Mouse (Mus musculus): ENCODE measurements at regions not wholly inside any gene's neighbourhood (a gene's known extent, or its start where the extent isn't known, plus 50 kb on each side); places are given as distances from the start of the nearest gene placed in this dataset.

DNA sequence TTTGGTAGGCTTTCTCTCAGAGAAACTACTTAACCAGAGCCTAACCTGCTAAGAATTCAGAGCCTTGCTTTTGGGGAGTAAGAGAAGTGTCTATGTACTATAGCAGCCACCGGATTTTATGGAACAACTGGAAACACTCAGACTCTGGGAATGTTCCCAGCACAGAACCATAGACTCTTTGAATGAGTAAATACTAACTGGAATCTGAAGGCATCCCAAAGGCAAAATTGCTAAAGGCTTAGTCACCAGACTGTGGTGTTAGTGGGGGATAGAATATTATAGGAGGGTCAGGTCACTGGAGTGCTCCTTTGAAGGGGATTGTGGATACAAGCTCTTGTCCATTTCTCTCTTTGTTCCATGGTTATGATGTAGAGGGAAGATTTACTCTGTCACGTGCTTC is 427.4 kb downstream of the Fam198b start:
- TF ChIP-seq POLR2A (IDR thresholded peaks at IDR 0.05; ENCODE audit: borderline replicate concordance, extremely low read depth, low read depth, low read length) (no peak), CTCF (IDR thresholded peaks at IDR 0.05; ENCODE audit: insufficient read depth, low read length) (no peak)

Data from lung, adult 2 months (tissue).